Mouse (Mus musculus) subcutaneous adipose tissue, adult 2 months (tissue): ENCODE measurements around the gene Dap3. TPM values are rescaled to one million over a fixed set of nuclear protein-coding genes. Genes with fewer than 3 reads are reported as not detected.

Experiments used
- polyA plus RNA-seq: library from polyadenylated mRNA; depleted of rRNA; stranded (reverse); fragments of >200 nt; gene quantifications from 2 replicates; pipeline ENCODE4 v1.2.3, GENCODE M21; 2012; ENCODE audit warnings: low replicate concordance; rRNA removed

Gene Dap3
- 57.8 and 63.5 TPM in 2 replicates for polyA plus RNA-seq

GRCm38 (mm10) chr3:88950576-88951326, at the start of gene Dap3, which contains the start of gene Ash1l:
Gene Dap3, minus strand, starts transcription at chr3:88951181.
Gene Ash1l, plus strand, starts transcription at chr3:88950622.

GRCm38 (mm10) chr3:88913511-88914383, 37.2 kb downstream of the Dap3 start, which contains the start of gene Msto1:
Gene Msto1, minus strand, starts transcription at chr3:88913999.

Other genes starting within 250 kb of the Dap3 start
- 67.4 and 70.4 TPM in 2 replicates for gene Rit1, start 234.3 kb downstream of the Dap3 start, polyA plus RNA-seq
- gene Syt11, start 176.0 kb downstream of the Dap3 start, polyA plus RNA-seq = 8.3 and 20.2 TPM in 2 replicates
- 12.1 and 20.0 TPM in 2 replicates for gene Gon4l, start 116.0 kb downstream of the Dap3 start, polyA plus RNA-seq
- 38.9 and 47.2 TPM in 2 replicates for gene Msto1, start 37.2 kb downstream of the Dap3 start, polyA plus RNA-seq
- gene Ash1l, start 559 bp downstream of the Dap3 start, polyA plus RNA-seq = 9.7 and 15.2 TPM in 2 replicates
- 34.6 and 53.0 TPM in 2 replicates for gene Rusc1, start 142.1 kb upstream of the Dap3 start, polyA plus RNA-seq
- not detected in 2 replicates for gene Gm43738, start 149.9 kb upstream of the Dap3 start, polyA plus RNA-seq
- 79.2 and 117 TPM in 2 replicates for gene Fdps, start 150.8 kb upstream of the Dap3 start, polyA plus RNA-seq
- gene Pklr, start 185.0 kb upstream of the Dap3 start, polyA plus RNA-seq = 1.9 TPM in 1 of 2 replicates, not detected in the other
- gene Hcn3, start 209.0 kb upstream of the Dap3 start, polyA plus RNA-seq = 0.11 and 1.8 TPM in 2 replicates
- gene Clk2, start 213.6 kb upstream of the Dap3 start, polyA plus RNA-seq = 52.1 and 101 TPM in 2 replicates
- gene Scamp3, start 226.3 kb upstream of the Dap3 start, polyA plus RNA-seq = 176 and 177 TPM in 2 replicates
- 30.0 and 81.4 TPM in 2 replicates for gene Fam189b, start 232.0 kb upstream of the Dap3 start, polyA plus RNA-seq